Mouse (Mus musculus): Measurements from ENCODE around the gene Mfap5. TPM values are rescaled to one million over a fixed set of nuclear protein-coding genes. Genes with fewer than 3 reads are reported as not detected.
"Not testable (repeated sequence)": the region's sequence is repeated elsewhere in the genome, so short reads cannot be mapped to it uniquely, and the experiment has no call there.

The Mfap5 gene
- polyA plus RNA-seq, 1 experiment from 2014 or later, result 1.9 TPM

- H3K9ac ChIP-seq (replicated peaks; ENCODE audit: low read length), result no peak overlapping the region
- no peak overlapping the region for H3K4me2 ChIP-seq (ENCODE audit: low read depth, low read length)
- no peaks in the 10 kb centered on the region for H3K27me3 ChIP-seq (ENCODE audit: control insufficient read depth, insufficient read depth, low read length)
- ATAC-seq (replicated peaks; ENCODE audit: insufficient number of reproducible peaks, low FRiP score, low TSS enrichment, low read depth), result 0 out of 2 replicates have a peak, but pooled peaks have one; percentile 27
- peaks cover 4% of the 10 kb centered on the region; the same call in 1 of the 2 replicates for H3K4me1 ChIP-seq (ENCODE audit: control insufficient read depth, insufficient read depth, low read length)
- H3K27ac ChIP-seq (replicated peaks; ENCODE audit: low read depth, low read length), result no peak overlapping the region
- 39% methylated on average over 5 of the region's 5 CpGs for WGBS
- no peak overlapping the region for H3K4me3 ChIP-seq (ENCODE audit: low read depth, low read length)
- no peaks in the 10 kb centered on the region for H3K9me3 ChIP-seq (replicated peaks; ENCODE audit: control insufficient read depth, low read length)
- H3K36me3 ChIP-seq (replicated peaks; ENCODE audit: control insufficient read depth, insufficient read depth, low read depth, low read length), result no peaks in the 10 kb centered on the region
- DNase-seq (ENCODE audit: low spot score), result peak; percentile 58
Measured at GRCm38 (mm10) chr6:122496501-122496900, 9.1 kb upstream of the Mfap5 start.

GRCm38 (mm10) chr6:122498661-122499060, 7.0 kb upstream of the Mfap5 start, which contains the start of gene Rimklb:
Rimklb (minus strand) TSS chr6:122498761.
- DNase-seq (ENCODE audit: low spot score) (no peak), ATAC-seq (replicated peaks; ENCODE audit: insufficient number of reproducible peaks, low FRiP score, low TSS enrichment, low read depth) (no peak)
- WGBS, result 78% methylated on average over 5 of the region's 5 CpGs
- Histone ChIP-seq H3K4me2 (ENCODE audit: low read depth, low read length) (no peak within 1 kb of the TSS), H3K9ac (replicated peaks; ENCODE audit: low read length) (no peak within 1 kb of the TSS), H3K27ac (replicated peaks; ENCODE audit: low read depth, low read length) (no peak within 1 kb of the TSS), H3K9me3 (replicated peaks; ENCODE audit: control insufficient read depth, low read length) (no peaks in the 10 kb centered on the region), H3K36me3 (replicated peaks; ENCODE audit: control insufficient read depth, insufficient read depth, low read depth, low read length) (no peaks in the 10 kb centered on the region), H3K4me1 (ENCODE audit: control insufficient read depth, insufficient read depth, low read length) (peaks cover 4% of the 10 kb centered on the region; the same call in 1 of the 2 replicates), H3K4me3 (ENCODE audit: low read depth, low read length) (no peak within 1 kb of the TSS), H3K27me3 (ENCODE audit: control insufficient read depth, insufficient read depth, low read length) (no peaks in the 10 kb centered on the region)

- no peak overlapping the region for H3K9ac ChIP-seq (replicated peaks; ENCODE audit: low read length)
- H3K9me3 ChIP-seq (replicated peaks; ENCODE audit: control insufficient read depth, low read length), result no peaks in the 10 kb centered on the region
- no peak for DNase-seq (ENCODE audit: low spot score)
- no peaks in the 10 kb centered on the region for H3K4me1 ChIP-seq (ENCODE audit: control insufficient read depth, insufficient read depth, low read length)
- 68% methylated on average over 4 of the region's 4 CpGs for WGBS
- H3K4me2 ChIP-seq (ENCODE audit: low read depth, low read length), result no peak overlapping the region
- no peaks in the 10 kb centered on the region; the same call in 1 of the 2 replicates for H3K27me3 ChIP-seq (ENCODE audit: control insufficient read depth, insufficient read depth, low read length)
- no peak overlapping the region for H3K4me3 ChIP-seq (ENCODE audit: low read depth, low read length)
- H3K36me3 ChIP-seq (replicated peaks; ENCODE audit: control insufficient read depth, insufficient read depth, low read depth, low read length), result no peaks in the 10 kb centered on the region
- H3K27ac ChIP-seq (replicated peaks; ENCODE audit: low read depth, low read length), result no peak overlapping the region
- ATAC-seq (replicated peaks; ENCODE audit: insufficient number of reproducible peaks, low FRiP score, low TSS enrichment, low read depth), result no peak
Measured at GRCm38 (mm10) chr6:122505041-122505440, 604 bp upstream of the Mfap5 start.

- H3K4me3 ChIP-seq (ENCODE audit: low read depth, low read length), result no peak overlapping the region
- no peak overlapping the region for H3K9ac ChIP-seq (replicated peaks; ENCODE audit: low read length)
- no peaks in the 10 kb centered on the region for H3K9me3 ChIP-seq (replicated peaks; ENCODE audit: control insufficient read depth, low read length)
- H3K4me1 ChIP-seq (ENCODE audit: control insufficient read depth, insufficient read depth, low read length), result no peaks in the 10 kb centered on the region
- ATAC-seq (replicated peaks; ENCODE audit: insufficient number of reproducible peaks, low FRiP score, low TSS enrichment, low read depth), result no peak
- H3K27ac ChIP-seq (replicated peaks; ENCODE audit: low read depth, low read length), result no peak overlapping the region
- DNase-seq (ENCODE audit: low spot score), result no peak
- H3K36me3 ChIP-seq (replicated peaks; ENCODE audit: control insufficient read depth, insufficient read depth, low read depth, low read length), result no peaks in the 10 kb centered on the region
- H3K27me3 ChIP-seq (ENCODE audit: control insufficient read depth, insufficient read depth, low read length), result no peaks in the 10 kb centered on the region; the same call in 1 of the 2 replicates
- 71% methylated on average over 8 of the region's 8 CpGs for WGBS
- H3K4me2 ChIP-seq (ENCODE audit: low read depth, low read length), result no peak overlapping the region
Measured at GRCm38 (mm10) chr6:122508494-122508893, 2.8 kb downstream of the Mfap5 start.

GRCm38 (mm10) chr6:122512914-122513878, 7.6 kb downstream of the Mfap5 start:
- Histone ChIP-seq H3K9ac (replicated peaks; ENCODE audit: low read length) (no peak overlapping the region), H3K4me2 (ENCODE audit: low read depth, low read length) (no peak overlapping the region), H3K27ac (replicated peaks; ENCODE audit: low read depth, low read length) (no peak overlapping the region), H3K4me1 (ENCODE audit: control insufficient read depth, insufficient read depth, low read length) (no peaks in the 10 kb centered on the region), H3K27me3 (ENCODE audit: control insufficient read depth, insufficient read depth, low read length) (no peaks in the 10 kb centered on the region; the same call in 1 of the 2 replicates), H3K9me3 (replicated peaks; ENCODE audit: control insufficient read depth, low read length) (no peaks in the 10 kb centered on the region), H3K36me3 (replicated peaks; ENCODE audit: control insufficient read depth, insufficient read depth, low read depth, low read length) (no peaks in the 10 kb centered on the region), H3K4me3 (ENCODE audit: low read depth, low read length) (no peak overlapping the region)
- DNase-seq (ENCODE audit: low spot score) (no peak), ATAC-seq (replicated peaks; ENCODE audit: insufficient number of reproducible peaks, low FRiP score, low TSS enrichment, low read depth) (no peak)
- WGBS, result 56% methylated on average over 12 of the region's 12 CpGs

GRCm38 (mm10) chr6:122514312-122514711, 8.7 kb downstream of the Mfap5 start:
- Histone ChIP-seq H3K4me2 (ENCODE audit: low read depth, low read length) (no peak overlapping the region), H3K9me3 (replicated peaks; ENCODE audit: control insufficient read depth, low read length) (no peaks in the 10 kb centered on the region), H3K4me1 (ENCODE audit: control insufficient read depth, insufficient read depth, low read length) (no peaks in the 10 kb centered on the region), H3K36me3 (replicated peaks; ENCODE audit: control insufficient read depth, insufficient read depth, low read depth, low read length) (no peaks in the 10 kb centered on the region), H3K27ac (replicated peaks; ENCODE audit: low read depth, low read length) (no peak overlapping the region), H3K4me3 (ENCODE audit: low read depth, low read length) (no peak overlapping the region), H3K9ac (replicated peaks; ENCODE audit: low read length) (no peak overlapping the region), H3K27me3 (ENCODE audit: control insufficient read depth, insufficient read depth, low read length) (no peaks in the 10 kb centered on the region)
- 79% methylated on average over 3 of the region's 3 CpGs for WGBS
- DNase-seq (ENCODE audit: low spot score) (no peak), ATAC-seq (replicated peaks; ENCODE audit: insufficient number of reproducible peaks, low FRiP score, low TSS enrichment, low read depth) (no peak)

- H3K36me3 ChIP-seq (replicated peaks; ENCODE audit: control insufficient read depth, insufficient read depth, low read depth, low read length); DNase-seq (ENCODE audit: low spot score); H3K9me3 ChIP-seq (replicated peaks; ENCODE audit: control insufficient read depth, low read length); ATAC-seq (replicated peaks; ENCODE audit: insufficient number of reproducible peaks, low FRiP score, low TSS enrichment, low read depth); H3K4me3 ChIP-seq (ENCODE audit: low read depth, low read length); H3K4me2 ChIP-seq (ENCODE audit: low read depth, low read length); H3K27me3 ChIP-seq (ENCODE audit: control insufficient read depth, insufficient read depth, low read length); H3K9ac ChIP-seq (replicated peaks; ENCODE audit: low read length); H3K27ac ChIP-seq (replicated peaks; ENCODE audit: low read depth, low read length); H3K4me1 ChIP-seq (ENCODE audit: control insufficient read depth, insufficient read depth, low read length): not testable (repeated sequence)
- 89% methylated on average over 2 of the region's 2 CpGs for WGBS
Measured at GRCm38 (mm10) chr6:122515762-122516161, 10.1 kb downstream of the Mfap5 start.

- ATAC-seq (replicated peaks; ENCODE audit: insufficient number of reproducible peaks, low FRiP score, low TSS enrichment, low read depth), result no peak
- H3K4me1 ChIP-seq (ENCODE audit: control insufficient read depth, insufficient read depth, low read length), result no peaks in the 10 kb centered on the region
- H3K9ac ChIP-seq (replicated peaks; ENCODE audit: low read length), result no peak overlapping the region
- DNase-seq (ENCODE audit: low spot score), result no peak
- H3K36me3 ChIP-seq (replicated peaks; ENCODE audit: control insufficient read depth, insufficient read depth, low read depth, low read length), result no peaks in the 10 kb centered on the region
- WGBS, result 71% methylated on average over 1 of the region's 1 CpGs
- H3K9me3 ChIP-seq (replicated peaks; ENCODE audit: control insufficient read depth, low read length), result no peaks in the 10 kb centered on the region
- H3K4me3 ChIP-seq (ENCODE audit: low read depth, low read length), result no peak overlapping the region
- H3K27ac ChIP-seq (replicated peaks; ENCODE audit: low read depth, low read length), result no peak overlapping the region
- H3K4me2 ChIP-seq (ENCODE audit: low read depth, low read length), result no peak overlapping the region
- no peaks in the 10 kb centered on the region for H3K27me3 ChIP-seq (ENCODE audit: control insufficient read depth, insufficient read depth, low read length)
Measured at GRCm38 (mm10) chr6:122517668-122518067, 12.0 kb downstream of the Mfap5 start.
